Mouse (Mus musculus) v-Abl transformed pro-B cells (cell line): ENCODE measurements around the gene Prpf4.

ENCODE experiments used
- in situ Hi-C, 2 experiments: fragments of 400-800 bp; cut with MboI; formaldehyde crosslinking; loops; one replicate each; pipeline ENCODE4 v1.15.1; 2025; ENCODE audit not compliant: unreplicated experiment in 2 of 2

Prpf4 gene

GRCm38 (mm10) chr4:62408601-62409282 lies at the start of gene Prpf4, which contains the start of gene Cdc26:
Prpf4 (plus strand) TSS chr4:62408797.
Cdc26 (minus strand) TSS chr4:62408642.
- in situ Hi-C loops = loop anchor here in 1 of 2 experiments (10.0 kb wide), 1 partner anchor 124 kb away; no protein-coding TSS in a partner anchor

GRCm38 (mm10) chr4:62359256-62359775 lies 49.3 kb upstream of the Prpf4 start:
- in situ Hi-C loops = loop anchor here in 1 of 2 experiments (25.0 kb wide), 1 partner anchor 1028 kb away; no protein-coding TSS in a partner anchor

- in situ Hi-C loops = loop anchor here (5.0 to 25.0 kb wide), 2 partner anchors 42 to 1027 kb away; no protein-coding TSS in a partner anchor
These were observed 48.4 kb upstream of the Prpf4 start, which contains the start of the genes Fkbp15 and Slc31a1 for GRCm38 (mm10) chr4:62360088-62360804. Fkbp15 (minus strand) TSS chr4:62360548. Slc31a1 (plus strand) TSS chr4:62360727.

- in situ Hi-C loops = loop anchor here (5.0 to 25.0 kb wide), 2 partner anchors 41 to 1026 kb away; no protein-coding TSS in a partner anchor
These were observed 47.7 kb upstream of the Prpf4 start for GRCm38 (mm10) chr4:62360805-62361455.

GRCm38 (mm10) chr4:62361571-62361970 lies 47.0 kb upstream of the Prpf4 start:
- in situ Hi-C loops = loop anchor here (5.0 to 25.0 kb wide), 2 partner anchors 41 to 1026 kb away; no protein-coding TSS in a partner anchor

GRCm38 (mm10) chr4:62361997-62362396 lies 46.6 kb upstream of the Prpf4 start:
- in situ Hi-C loops = loop anchor here (5.0 to 25.0 kb wide), 2 partner anchors 40 to 1025 kb away; no protein-coding TSS in a partner anchor

- in situ Hi-C loops = loop anchor here (5.0 to 25.0 kb wide), 2 partner anchors 40 to 1025 kb away; no protein-coding TSS in a partner anchor
These were observed 46.2 kb upstream of the Prpf4 start for GRCm38 (mm10) chr4:62362437-62362836.

GRCm38 (mm10) chr4:62364299-62364698 lies 44.3 kb upstream of the Prpf4 start:
- in situ Hi-C loops = loop anchor here (5.0 to 25.0 kb wide), 2 partner anchors 38 to 1023 kb away; no protein-coding TSS in a partner anchor

- in situ Hi-C loops = loop anchor here in 1 of 2 experiments (25.0 kb wide), 1 partner anchor 1021 kb away; no protein-coding TSS in a partner anchor
These were observed 42.3 kb upstream of the Prpf4 start for GRCm38 (mm10) chr4:62366291-62366690.

GRCm38 (mm10) chr4:62367586-62367985 lies 41.0 kb upstream of the Prpf4 start:
- in situ Hi-C loops = loop anchor here in 1 of 2 experiments (25.0 kb wide), 1 partner anchor 1020 kb away; no protein-coding TSS in a partner anchor

- in situ Hi-C loops = loop anchor here in 1 of 2 experiments (25.0 kb wide), 1 partner anchor 1018 kb away; no protein-coding TSS in a partner anchor
These were observed 39.5 kb upstream of the Prpf4 start for GRCm38 (mm10) chr4:62369091-62369490.

GRCm38 (mm10) chr4:62372410-62372809 lies 36.2 kb upstream of the Prpf4 start:
- in situ Hi-C loops = loop anchor here in 1 of 2 experiments (25.0 kb wide), 1 partner anchor 1015 kb away; no protein-coding TSS in a partner anchor

GRCm38 (mm10) chr4:62372818-62373520 lies 35.6 kb upstream of the Prpf4 start:
- in situ Hi-C loops = loop anchor here in 1 of 2 experiments (25.0 kb wide), 1 partner anchor 1014 kb away; no protein-coding TSS in a partner anchor

GRCm38 (mm10) chr4:62373668-62374067 lies 34.9 kb upstream of the Prpf4 start:
- in situ Hi-C loops = loop anchor here in 1 of 2 experiments (25.0 kb wide), 1 partner anchor 1014 kb away; no protein-coding TSS in a partner anchor

- in situ Hi-C loops = loop anchor here in 1 of 2 experiments (25.0 kb wide), 1 partner anchor 1013 kb away; no protein-coding TSS in a partner anchor
These were observed 34.3 kb upstream of the Prpf4 start for GRCm38 (mm10) chr4:62374342-62374741.

GRCm38 (mm10) chr4:62376123-62376522 lies 32.5 kb upstream of the Prpf4 start:
- in situ Hi-C loops = no loop called here

- in situ Hi-C loops = no loop called here
These were observed 28.7 kb upstream of the Prpf4 start for GRCm38 (mm10) chr4:62379724-62380381.

GRCm38 (mm10) chr4:62383207-62383606 lies 25.4 kb upstream of the Prpf4 start:
- in situ Hi-C loops = no loop called here
